Mouse (Mus musculus): ENCODE measurements around the gene Sntb2. TPM values are rescaled to one million over a fixed set of nuclear protein-coding genes. Genes with fewer than 3 reads are reported as not detected.
A peak's percentile ranks its signal among the peaks of the same experiment; 100 is the strongest.
"Not testable (repeated sequence)": the region's sequence is repeated elsewhere in the genome, so short reads cannot be mapped to it uniquely, and the experiment has no call there.

The Sntb2 gene
- polyA plus RNA-seq, 1 experiment from 2014 or later: 8.9 TPM

GRCm38 (mm10) chr8:107030650-107031576, 95.4 kb downstream of the Sntb2 start, which contains the start of gene Vps4a:
Gene Vps4a (plus strand): TSS chr8:107031222.
- peak; percentile 96 for ATAC-seq (ENCODE audit: low FRiP score)
- H3K27me3 ChIP-seq: no peaks in the 10 kb centered on the region
- H3K4me3 ChIP-seq (replicated peaks): peak within 1 kb of the TSS; percentile 97
- H3K4me2 ChIP-seq: peak within 1 kb of the TSS; percentile 85
- H3K4me1 ChIP-seq: peaks cover 18% of the 10 kb centered on the region
- H3K9me3 ChIP-seq: no peaks in the 10 kb centered on the region
- H3K27ac ChIP-seq: peak within 1 kb of the TSS; percentile 81
- WGBS: 6% methylated on average over 51 of the region's 66 CpGs
- H3K36me3 ChIP-seq (replicated peaks): no peaks in the 10 kb centered on the region
- peak within 1 kb of the TSS; percentile 95 for H3K9ac ChIP-seq

GRCm38 (mm10) chr8:107031577-107032090, 96.1 kb downstream of the Sntb2 start:
- H3K27ac ChIP-seq: peak overlapping the region; percentile 81
- H3K4me3 ChIP-seq (replicated peaks): peak overlapping the region; percentile 97
- H3K9ac ChIP-seq: peak overlapping the region; percentile 95
- H3K9me3 ChIP-seq: no peaks in the 10 kb centered on the region
- ATAC-seq (ENCODE audit: low FRiP score): no peak; the same call in 1 of the 2 replicates
- peak overlapping the region; percentile 85 for H3K4me2 ChIP-seq
- peaks cover 18% of the 10 kb centered on the region for H3K4me1 ChIP-seq
- under 1% methylated on average over 35 of the region's 40 CpGs for WGBS
- H3K27me3 ChIP-seq: no peaks in the 10 kb centered on the region
- peaks cover 5% of the 10 kb centered on the region for H3K36me3 ChIP-seq (replicated peaks)

- not testable (repeated sequence) for H3K27me3 ChIP-seq; H3K9me3 ChIP-seq; H3K4me2 ChIP-seq; H3K9ac ChIP-seq; ATAC-seq (ENCODE audit: low FRiP score); H3K4me3 ChIP-seq (replicated peaks); H3K27ac ChIP-seq
- H3K36me3 ChIP-seq (replicated peaks): peaks cover 13% of the 10 kb centered on the region
- H3K4me1 ChIP-seq: peaks cover 18% of the 10 kb centered on the region
- 91% methylated on average over 2 of the region's 2 CpGs for WGBS
Observed at GRCm38 (mm10) chr8:107033609-107034008, 98.1 kb downstream of the Sntb2 start.

GRCm38 (mm10) chr8:107035641-107036040, 100.1 kb downstream of the Sntb2 start:
- ATAC-seq (ENCODE audit: low FRiP score): no peak

GRCm38 (mm10) chr8:107036626-107037025, 101.1 kb downstream of the Sntb2 start:
- Histone ChIP-seq H3K4me1 (peaks cover 18% of the 10 kb centered on the region), H3K36me3 (replicated peaks) (peaks cover 42% of the 10 kb centered on the region), H3K9me3 (no peaks in the 10 kb centered on the region), H3K4me2 (no peak overlapping the region), H3K27ac (no peak overlapping the region), H3K4me3 (replicated peaks) (no peak overlapping the region), H3K27me3 (no peaks in the 10 kb centered on the region), H3K9ac (no peak overlapping the region)
- no peak for ATAC-seq (ENCODE audit: low FRiP score)
- WGBS: 96% methylated on average over 8 of the region's 8 CpGs

More at GRCm38 (mm10) chr8:107035641-107036040, 100.1 kb downstream of the Sntb2 start:
- 91% methylated on average over 3 of the region's 3 CpGs for whole genome bisulfite sequencing
- Histone ChIP-seq H3K9ac (no peak overlapping the region), H3K4me1 (peaks cover 18% of the 10 kb centered on the region), H3K9me3 (no peaks in the 10 kb centered on the region), H3K27ac (no peak overlapping the region), H3K27me3 (no peaks in the 10 kb centered on the region), H3K36me3 (replicated peaks) (peaks cover 32% of the 10 kb centered on the region), H3K4me3 (replicated peaks) (no peak overlapping the region), H3K4me2 (no peak overlapping the region)

GRCm38 (mm10) chr8:107040632-107041031, 105.1 kb downstream of the Sntb2 start:
- 90% methylated on average over 7 of the region's 7 CpGs for WGBS
- Histone ChIP-seq H3K36me3 (replicated peaks) (peaks cover 82% of the 10 kb centered on the region), H3K4me1 (no peaks in the 10 kb centered on the region), H3K4me2 (no peak overlapping the region), H3K9me3 (no peaks in the 10 kb centered on the region), H3K4me3 (replicated peaks) (no peak overlapping the region), H3K27ac (no peak overlapping the region), H3K27me3 (no peaks in the 10 kb centered on the region), H3K9ac (no peak overlapping the region)
- no peak for ATAC-seq (ENCODE audit: low FRiP score)

GRCm38 (mm10) chr8:107045478-107045877, 109.9 kb downstream of the Sntb2 start:
- Histone ChIP-seq H3K27ac (no peak overlapping the region), H3K4me3 (replicated peaks) (no peak overlapping the region), H3K27me3 (no peaks in the 10 kb centered on the region), H3K4me2 (no peak overlapping the region), H3K9me3 (no peaks in the 10 kb centered on the region), H3K4me1 (peaks cover 24% of the 10 kb centered on the region), H3K9ac (no peak overlapping the region), H3K36me3 (replicated peaks) (peaks cover 81% of the 10 kb centered on the region)
- WGBS: 93% methylated on average over 6 of the region's 6 CpGs
- ATAC-seq (ENCODE audit: low FRiP score): no peak

- Histone ChIP-seq H3K36me3 (replicated peaks) (peaks cover 81% of the 10 kb centered on the region), H3K27me3 (no peaks in the 10 kb centered on the region), H3K4me2 (no peak overlapping the region), H3K4me3 (replicated peaks) (no peak overlapping the region), H3K27ac (no peak overlapping the region), H3K4me1 (peaks cover 24% of the 10 kb centered on the region), H3K9ac (no peak overlapping the region), H3K9me3 (no peaks in the 10 kb centered on the region)
- ATAC-seq (ENCODE audit: low FRiP score): no peak
- WGBS: 94% methylated on average over 5 of the region's 5 CpGs
Observed at GRCm38 (mm10) chr8:107046976-107047375, 111.4 kb downstream of the Sntb2 start.

- H3K9me3 ChIP-seq: no peaks in the 10 kb centered on the region
- H3K4me2 ChIP-seq: peak within 1 kb of the TSS; percentile 92
- H3K27ac ChIP-seq: peak within 1 kb of the TSS; percentile 92
- peak within 1 kb of the TSS; percentile 89 for H3K4me3 ChIP-seq (replicated peaks)
- ATAC-seq (ENCODE audit: low FRiP score): peak; percentile 85
- no peaks in the 10 kb centered on the region for H3K27me3 ChIP-seq
- peaks cover 24% of the 10 kb centered on the region for H3K4me1 ChIP-seq
- under 1% methylated on average over 87 of the region's 87 CpGs for WGBS
- H3K9ac ChIP-seq: peak within 1 kb of the TSS; percentile 80
- H3K36me3 ChIP-seq (replicated peaks): peaks cover 81% of the 10 kb centered on the region
Observed at GRCm38 (mm10) chr8:107048061-107048941, 112.8 kb downstream of the Sntb2 start, which contains the start of gene Pdf. Gene Pdf (minus strand): TSS chr8:107048614.

GRCm38 (mm10) chr8:107049480-107049879, 113.9 kb downstream of the Sntb2 start:
- Histone ChIP-seq H3K4me3 (replicated peaks) (peak overlapping the region; percentile 89), H3K4me2 (peak overlapping the region; percentile 92; the same call in 1 of the 2 replicates), H3K9ac (0 out of 2 replicates have a peak overlapping the region, but pooled peaks have one; percentile 80), H3K4me1 (peaks cover 24% of the 10 kb centered on the region), H3K27ac (no peak overlapping the region), H3K9me3 (no peaks in the 10 kb centered on the region), H3K36me3 (replicated peaks) (peaks cover 78% of the 10 kb centered on the region), H3K27me3 (no peaks in the 10 kb centered on the region)
- WGBS: 92% methylated on average over 4 of the region's 4 CpGs
- no peak for ATAC-seq (ENCODE audit: low FRiP score)

- Histone ChIP-seq H3K4me3 (replicated peaks) (no peak overlapping the region), H3K4me2 (no peak overlapping the region), H3K4me1 (peaks cover 31% of the 10 kb centered on the region), H3K36me3 (replicated peaks) (peaks cover 58% of the 10 kb centered on the region), H3K9me3 (no peaks in the 10 kb centered on the region), H3K27ac (no peak overlapping the region), H3K27me3 (no peaks in the 10 kb centered on the region), H3K9ac (no peak overlapping the region)
- 98% methylated on average over 8 of the region's 8 CpGs for WGBS
- ATAC-seq (ENCODE audit: low FRiP score): no peak
Observed at GRCm38 (mm10) chr8:107052046-107052445, 116.5 kb downstream of the Sntb2 start.
